Mouse (Mus musculus): Measurements from ENCODE around the gene Faap100. TPM values are rescaled to one million over a fixed set of nuclear protein-coding genes. Genes with fewer than 3 reads are reported as not detected.
"Not testable (repeated sequence)": the region's sequence is repeated elsewhere in the genome, so short reads cannot be mapped to it uniquely, and the experiment has no call there.

Faap100 gene
- polyA plus RNA-seq, 1 experiment from 2014 or later = 15.9 TPM

GRCm38 (mm10) chr11:120352093-120352350, 26.5 kb downstream of the Faap100 start:
- not testable (repeated sequence) for DNase-seq (ENCODE audit: low spot score)

DNA sequence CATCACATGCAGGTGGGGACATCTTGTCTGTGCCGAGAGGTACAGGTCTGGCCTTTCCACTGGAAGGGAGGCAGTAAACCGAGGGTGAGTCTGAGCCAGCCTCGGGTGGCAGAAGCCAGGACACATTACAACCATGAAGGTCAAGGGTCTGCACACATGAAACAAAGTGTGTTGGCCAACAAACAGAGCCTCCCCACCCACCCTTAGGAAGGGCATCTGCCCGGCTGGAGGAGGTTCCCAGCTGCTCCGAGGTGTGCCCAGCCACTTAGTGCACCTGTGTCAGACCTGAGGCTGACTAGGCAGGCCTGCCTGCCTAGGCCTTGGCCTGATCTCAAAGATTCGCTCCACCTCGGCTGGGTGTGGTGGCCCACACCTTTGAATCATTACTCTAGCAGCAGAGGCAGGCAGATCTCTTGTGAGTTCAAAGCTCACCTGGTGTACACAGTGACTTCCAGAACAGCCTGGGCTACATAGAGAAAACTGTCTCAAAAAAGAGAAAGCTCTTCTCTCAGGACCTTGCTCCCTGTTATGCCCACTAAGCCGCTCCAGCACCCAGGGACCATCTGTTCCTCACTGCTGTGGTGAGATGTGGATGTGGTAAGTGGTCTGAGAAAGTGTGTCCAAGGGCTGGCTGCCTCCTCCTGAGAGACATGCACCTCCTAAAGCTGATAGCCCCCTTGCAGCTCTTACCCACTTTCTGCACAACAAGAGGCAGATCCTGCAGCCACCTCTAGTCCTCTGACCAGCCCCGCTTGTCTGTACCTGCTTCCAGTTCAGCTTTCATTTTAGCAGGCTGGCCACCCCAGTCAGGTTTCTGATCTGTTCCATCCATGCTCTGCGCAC, 27.1 kb downstream of the Faap100 start:
- no peak for DNase-seq (ENCODE audit: low spot score)

DNA sequence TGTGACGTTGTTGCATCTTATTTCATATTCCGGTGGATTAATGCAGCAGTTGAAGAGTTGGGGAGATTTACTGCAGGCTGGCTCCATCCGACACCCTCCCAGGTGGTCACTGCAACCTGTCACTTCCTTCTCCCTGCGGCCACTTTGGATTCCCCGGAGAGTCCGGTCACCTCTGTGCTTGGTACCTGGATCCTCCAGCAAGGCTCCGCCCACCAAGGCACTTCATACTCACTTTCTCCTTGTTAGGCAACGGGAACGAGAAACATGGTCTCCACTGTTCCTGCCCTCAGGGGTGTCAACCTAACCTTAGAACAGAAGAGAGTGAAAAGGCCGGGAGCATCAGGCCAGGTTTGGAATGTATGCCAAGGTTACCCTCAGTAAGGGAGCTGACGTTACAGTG, 27.9 kb downstream of the Faap100 start:
- DNase-seq (ENCODE audit: low spot score) = no peak

- DNase-seq (ENCODE audit: low spot score) = peak; percentile 64
Measured at GRCm38 (mm10) chr11:120349986-120350702, 28.4 kb downstream of the Faap100 start.

DNA sequence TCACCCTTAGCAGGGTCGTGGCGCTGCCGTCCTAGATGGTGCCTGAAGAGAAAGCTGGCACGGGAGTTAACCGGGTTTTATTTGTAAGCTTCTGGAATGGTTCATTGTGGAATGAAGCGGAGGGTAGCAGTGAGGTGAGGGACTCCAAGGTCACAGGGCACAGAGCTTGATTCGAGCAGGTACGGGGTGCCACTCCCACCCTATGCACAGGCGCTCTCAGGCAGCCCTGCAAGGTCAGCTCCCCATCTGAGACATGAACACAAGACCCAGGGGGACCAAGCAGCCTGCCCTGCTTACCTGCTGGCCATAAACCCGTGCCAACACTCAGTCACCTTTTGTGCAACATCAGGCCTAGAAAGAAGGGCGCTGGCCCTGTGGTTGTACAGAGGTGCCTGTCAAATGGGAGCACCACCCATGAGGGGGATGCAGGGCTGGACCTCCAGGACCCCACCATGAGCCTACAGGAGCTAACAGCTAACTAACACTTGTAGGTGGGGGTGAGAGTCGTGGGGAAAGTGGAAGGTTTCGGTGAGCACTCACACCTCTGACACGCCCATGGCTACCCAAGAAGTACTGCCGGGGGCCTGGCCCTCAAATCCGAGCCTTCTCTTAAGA, 29.1 kb downstream of the Faap100 start:
- DNase-seq (ENCODE audit: low spot score) = peak; percentile 37

- DNase-seq (ENCODE audit: low spot score) = no peak
Measured at GRCm38 (mm10) chr11:120348684-120349370, 29.7 kb downstream of the Faap100 start.

GRCm38 (mm10) chr11:120347791-120348683, 30.5 kb downstream of the Faap100 start, which contains the start of gene Actg1:
Gene Actg1 (minus strand): TSS chr11:120348542.
- peak; percentile 95 for DNase-seq (ENCODE audit: low spot score)

DNA sequence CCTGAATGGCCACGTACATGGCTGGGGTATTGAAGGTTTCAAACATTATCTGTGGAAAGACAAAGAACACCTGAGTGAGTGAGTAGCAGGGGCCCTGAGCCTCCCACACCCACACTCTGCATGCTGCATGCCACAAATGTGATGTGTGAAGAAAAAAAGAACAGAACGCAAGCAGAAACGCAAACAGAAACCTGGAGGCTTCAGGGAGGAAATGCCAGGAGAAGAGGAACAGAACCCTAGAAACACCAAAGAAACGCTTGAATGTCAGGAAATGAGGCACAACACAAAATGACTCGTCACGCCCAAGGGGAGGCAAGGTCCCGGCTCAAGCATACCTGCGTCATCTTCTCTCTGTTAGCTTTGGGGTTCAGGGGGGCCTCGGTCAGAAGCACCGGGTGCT, 31.3 kb downstream of the Faap100 start:
- DNase-seq (ENCODE audit: low spot score) = peak; percentile 43

GRCm38 (mm10) chr11:120346383-120347034, 32.1 kb downstream of the Faap100 start:
- not testable (repeated sequence) for DNase-seq (ENCODE audit: low spot score)

DNA sequence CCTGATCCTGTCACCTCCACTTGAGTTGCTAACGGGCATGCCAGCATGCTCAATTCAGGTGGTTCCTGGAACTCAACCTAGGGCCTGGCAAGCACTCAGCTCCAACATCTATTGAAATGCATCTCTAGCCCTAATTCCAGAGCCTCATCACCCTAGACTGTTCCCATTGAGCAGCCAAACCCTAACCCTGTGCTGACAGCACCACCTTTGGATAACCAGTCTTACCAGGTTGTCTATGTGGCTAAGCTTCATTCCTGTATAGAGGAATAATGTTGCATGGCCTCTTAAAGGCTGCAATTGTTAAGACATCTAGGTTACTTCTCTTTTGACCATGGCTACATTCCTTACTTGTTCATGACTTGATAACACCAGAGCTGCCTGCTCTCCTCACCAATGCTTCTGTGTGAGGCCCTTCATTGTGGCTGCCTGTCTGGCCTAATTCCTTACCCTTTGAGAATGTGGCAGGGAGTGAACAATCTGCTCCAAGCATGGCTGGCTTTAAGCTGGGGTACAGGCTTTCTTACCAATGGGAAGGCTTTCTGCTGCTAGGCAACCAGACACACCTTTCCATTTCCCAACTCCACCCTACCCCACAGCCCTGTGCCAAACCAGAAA, 33.4 kb downstream of the Faap100 start:
- no peak for DNase-seq (ENCODE audit: low spot score)

- DNase-seq (ENCODE audit: low spot score) = no peak
Measured at GRCm38 (mm10) chr11:120344310-120344920, 34.1 kb downstream of the Faap100 start.

- no peak for DNase-seq (ENCODE audit: low spot score)
Measured at GRCm38 (mm10) chr11:120343519-120344309, 34.9 kb downstream of the Faap100 start.

DNA sequence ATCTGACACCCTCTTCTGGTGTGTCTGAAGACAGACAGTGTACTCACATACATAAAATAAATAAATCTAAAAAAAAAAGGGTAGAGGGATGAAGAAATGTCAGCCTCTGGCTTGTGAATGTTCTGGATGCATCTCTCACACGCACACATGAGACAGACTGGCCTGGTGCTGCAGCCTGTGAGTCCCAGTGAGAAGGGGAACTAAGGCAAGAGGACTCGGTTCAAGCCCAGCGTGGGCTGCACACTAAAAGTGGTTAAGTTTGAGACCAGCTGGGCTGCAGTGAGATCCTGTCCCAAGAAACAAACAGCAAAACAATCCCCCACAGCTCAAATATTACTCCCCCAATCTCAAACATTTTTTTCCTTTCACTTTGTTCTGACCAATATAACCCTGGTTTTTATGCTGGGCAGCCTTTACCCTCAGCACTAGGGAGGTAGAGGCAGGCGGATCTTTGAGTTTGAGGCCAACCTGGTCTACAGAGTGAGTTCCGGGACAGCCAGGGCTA, 35.9 kb downstream of the Faap100 start:
- DNase-seq (ENCODE audit: low spot score) = no peak

DNA sequence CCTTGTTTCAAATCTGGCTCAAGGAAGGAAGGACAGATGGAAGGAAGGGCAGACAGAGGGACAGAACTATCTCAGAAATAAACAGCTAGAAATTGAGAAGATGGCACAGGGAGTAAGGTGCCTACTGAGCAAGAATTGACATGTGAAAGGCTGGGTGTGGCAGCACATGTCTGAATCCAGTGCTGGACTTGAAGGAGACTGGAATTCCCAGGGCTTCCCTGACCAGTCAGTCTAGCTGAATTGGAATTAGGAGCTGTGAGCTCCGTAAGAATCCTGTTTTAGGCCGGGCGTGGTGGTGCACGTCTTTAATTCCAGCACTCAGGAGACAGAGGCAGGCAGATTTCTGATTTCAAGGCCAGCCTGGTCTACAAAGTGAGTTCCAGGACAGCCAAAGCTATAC, 36.9 kb downstream of the Faap100 start:
- DNase-seq (ENCODE audit: low spot score) = no peak

DNA sequence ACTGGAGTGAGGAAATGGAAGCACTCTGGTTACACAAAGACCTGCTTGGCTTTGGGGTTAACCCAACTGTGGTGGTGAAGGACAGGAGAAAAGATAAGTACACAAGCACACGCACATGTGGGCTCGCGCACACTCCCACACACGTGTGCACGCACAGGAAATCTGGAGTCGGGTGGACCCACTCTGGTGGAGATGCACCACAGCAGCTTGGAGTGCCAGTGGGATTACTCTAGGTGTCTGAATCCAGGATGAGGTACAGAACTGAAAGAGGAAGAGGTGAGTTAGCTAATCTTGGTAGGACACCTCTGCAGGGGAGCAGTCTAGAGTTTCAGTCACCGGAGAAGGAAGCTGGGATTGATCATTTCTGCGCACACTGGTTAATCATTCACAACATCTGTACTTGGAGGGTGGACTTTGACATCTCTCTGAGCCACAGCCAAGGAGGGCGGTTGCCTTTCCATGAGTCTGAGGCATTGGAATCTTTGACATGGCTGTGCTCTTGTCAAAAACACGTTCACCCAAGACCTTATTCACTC, 38.5 kb downstream of the Faap100 start:
- no peak for DNase-seq (ENCODE audit: low spot score)

GRCm38 (mm10) chr11:120338786-120339185, 39.8 kb downstream of the Faap100 start:
- DNase-seq (ENCODE audit: low spot score) = no peak

GRCm38 (mm10) chr11:120337447-120337846, 41.1 kb downstream of the Faap100 start:
- no peak for DNase-seq (ENCODE audit: low spot score)
